Mouse (Mus musculus): Measurements from ENCODE around the gene Smarcad1. TPM values are rescaled to one million over a fixed set of nuclear protein-coding genes. Genes with fewer than 3 reads are reported as not detected.
"Not testable (repeated sequence)": the region's sequence is repeated elsewhere in the genome, so short reads cannot be mapped to it uniquely, and the experiment has no call there.

Gene Smarcad1
- 10 to 100 TPM; 34.4 to 40.9 TPM for total RNA-seq (2021)
- long read RNA-seq, experiment 1, full-length matches to known transcripts, result 5 of 19 reads
- long read RNA-seq, experiment 1, partial matches to known transcripts, result 4 of 19 reads
- long read RNA-seq, experiment 1, other reads (novel, unspliced or antisense), result 10 of 19 reads
- long read RNA-seq, experiment 2, full-length matches to known transcripts, result 7 of 15 reads
- long read RNA-seq, experiment 2, partial matches to known transcripts, result 2 of 15 reads
- long read RNA-seq, experiment 2, other reads (novel, unspliced or antisense), result 6 of 15 reads

DNA sequence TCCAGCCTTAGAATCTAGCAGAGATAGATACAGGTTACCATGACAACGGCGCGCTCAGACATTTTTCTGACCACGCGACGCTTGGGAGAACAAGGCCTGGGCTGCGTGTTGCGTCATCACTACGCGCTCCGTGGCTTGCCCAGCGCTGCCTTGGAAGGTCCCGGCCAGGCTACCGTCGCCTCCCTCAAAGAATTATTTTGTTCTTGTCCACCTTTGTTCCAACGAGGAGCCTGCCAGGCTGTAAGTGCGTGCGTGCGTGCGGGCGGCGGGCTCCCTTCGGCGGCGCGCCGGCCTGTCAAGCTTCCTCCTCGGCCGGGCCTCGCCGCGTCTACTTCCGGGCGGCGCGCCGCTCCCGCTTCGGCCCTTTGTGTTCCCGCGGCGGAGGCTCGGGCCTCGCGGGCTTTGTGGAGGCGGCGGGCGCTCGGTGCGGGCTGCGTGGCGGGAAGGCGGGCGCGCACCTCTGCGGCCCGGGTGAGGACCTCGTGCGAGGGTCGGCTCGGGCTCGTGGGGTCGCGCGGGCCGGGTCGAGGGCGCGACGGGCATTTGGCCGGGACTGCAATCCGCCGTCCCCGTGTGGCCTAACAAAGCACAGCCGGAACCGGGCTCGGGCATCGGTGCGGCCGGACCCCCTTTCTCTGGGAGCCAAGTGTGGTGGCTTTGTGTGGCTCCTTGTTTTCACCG, at the start of gene Smarcad1:
Gene Smarcad1 (plus strand): TSS at position 93 of the 681 bp plus-strand sequence.
- Histone ChIP-seq H3K4me3 (peak within 1 kb of the TSS; percentile 92), H3K27ac (peak within 1 kb of the TSS; percentile 99)
- TF ChIP-seq CTCF (IDR thresholded peaks at IDR 0.05), result no peak
- peak; percentile 92 for DNase-seq (ENCODE audit: extremely low spot score in 1 of 2, low spot score in 2 of 2)
- intact Hi-C loops (cut with DNase I), result loop anchor here (10.0 kb wide), 1 partner anchor 1492 kb away; the partner anchor contains the start of gene Mad2l1

DNA sequence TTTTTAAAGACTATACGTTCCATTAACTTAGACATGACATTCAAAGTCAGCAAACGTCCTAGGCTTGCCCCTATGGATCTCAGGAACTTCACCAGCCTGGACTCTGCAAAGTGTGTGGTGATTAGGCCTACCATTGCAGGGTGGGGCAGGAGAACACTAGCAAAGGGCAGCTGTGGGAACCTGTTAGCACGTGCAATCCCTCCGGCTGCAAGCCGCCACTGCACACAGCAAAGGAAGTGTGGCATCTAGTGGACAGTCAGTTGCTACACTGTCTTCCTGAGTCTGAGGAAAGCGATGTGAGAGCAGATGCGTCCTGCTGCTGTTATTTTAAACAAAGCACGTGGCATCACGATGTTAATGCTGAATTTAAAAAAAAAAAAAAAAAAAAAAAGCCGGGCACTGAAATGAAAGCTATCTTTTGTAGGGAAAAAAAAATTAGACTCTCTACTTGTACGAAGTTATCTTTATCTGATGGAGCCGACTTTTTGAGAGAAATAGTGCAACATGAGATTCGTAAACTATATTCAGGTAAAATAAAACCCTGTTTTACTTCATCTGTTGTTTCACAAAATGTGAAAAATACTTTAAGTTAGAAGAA, 45.5 kb upstream of the Smarcad1 start:
- H3K4me3 ChIP-seq, result no peak overlapping the region
- intact Hi-C loops (cut with DNase I), result loop anchor here (2.0 kb wide), 1 partner anchor 312 kb away; no protein-coding TSS in a partner anchor
- TF ChIP-seq CTCF (IDR thresholded peaks at IDR 0.05), result peak; percentile 47
- H3K27ac ChIP-seq, result no peak overlapping the region
- peak in 1 of 2 experiments; percentile 11 for DNase-seq (ENCODE audit: extremely low spot score in 1 of 2, low spot score in 2 of 2)

DNA sequence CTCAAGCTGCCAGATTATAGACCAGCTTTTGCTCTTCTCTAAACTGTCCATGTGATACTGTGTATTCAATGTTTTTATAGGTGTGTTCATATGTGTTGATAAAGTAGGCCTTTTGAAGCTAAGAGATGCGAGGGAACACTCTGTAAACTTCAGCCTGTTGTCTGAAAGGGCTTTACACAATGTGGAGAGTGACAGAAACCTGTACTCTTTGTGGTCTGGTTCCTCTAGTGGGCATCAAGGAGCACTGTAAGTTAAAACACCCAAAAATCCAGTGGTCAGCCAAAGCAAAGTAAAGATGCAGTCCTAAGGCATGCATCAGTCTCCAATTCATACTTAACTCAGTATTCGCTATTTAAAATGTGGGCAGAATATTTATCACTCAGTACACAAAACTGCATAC, 44.6 kb upstream of the Smarcad1 start:
- no peak overlapping the region for H3K27ac ChIP-seq
- no peak overlapping the region for H3K4me3 ChIP-seq
- DNase-seq (ENCODE audit: extremely low spot score in 1 of 2, low spot score in 2 of 2), result no peak
- intact Hi-C loops (cut with DNase I), result loop anchor here (2.0 kb wide), 1 partner anchor 313 kb away; no protein-coding TSS in a partner anchor
- TF ChIP-seq CTCF (IDR thresholded peaks at IDR 0.05), result peak; percentile 39

DNA sequence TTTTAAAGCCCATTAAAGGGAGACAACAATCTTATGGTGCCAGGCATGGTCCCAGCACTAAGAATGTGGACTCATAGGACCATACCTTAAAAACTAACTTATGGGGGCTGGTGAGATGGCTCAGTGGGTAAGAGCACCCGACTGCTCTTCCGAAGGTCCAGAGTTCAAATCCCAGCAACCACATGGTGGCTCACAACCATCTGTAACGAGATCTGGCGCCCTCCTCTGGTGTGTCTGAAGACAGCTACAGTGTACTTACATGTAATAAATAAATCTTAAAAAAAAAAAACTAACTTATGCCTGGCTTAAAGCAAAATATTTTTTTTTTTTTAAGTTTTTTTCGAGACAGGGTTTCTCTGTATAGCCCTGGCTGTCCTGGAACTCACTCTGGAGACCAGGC, 41.6 kb upstream of the Smarcad1 start:
- intact Hi-C loops (cut with DNase I); H3K4me3 ChIP-seq; DNase-seq (ENCODE audit: extremely low spot score in 1 of 2, low spot score in 2 of 2); H3K27ac ChIP-seq: not testable (repeated sequence)

DNA sequence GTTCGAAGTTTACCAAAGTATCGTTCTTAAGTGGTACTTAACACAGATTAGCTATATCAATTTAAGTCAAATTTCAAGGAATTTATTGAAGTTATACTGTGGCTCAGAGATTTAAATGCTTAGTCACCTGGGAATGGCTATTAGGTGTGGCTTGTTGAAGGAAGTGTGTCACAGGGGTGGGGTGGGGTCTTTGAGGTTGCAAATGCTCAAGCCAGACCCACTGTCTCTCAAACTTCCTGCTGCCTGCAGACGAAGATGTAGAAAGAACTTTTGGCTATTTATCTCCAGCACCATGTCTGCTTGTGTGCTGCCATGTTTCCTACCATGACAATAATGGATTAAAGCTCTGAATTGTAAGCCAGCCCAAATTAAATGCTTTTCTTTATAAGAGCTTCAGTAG, 40.2 kb upstream of the Smarcad1 start:
- intact Hi-C loops (cut with DNase I), result no loop called here
- H3K27ac ChIP-seq, result no peak overlapping the region
- TF ChIP-seq CTCF (IDR thresholded peaks at IDR 0.05), result no peak
- no peak for DNase-seq (ENCODE audit: extremely low spot score in 1 of 2, low spot score in 2 of 2)
- no peak overlapping the region for H3K4me3 ChIP-seq

DNA sequence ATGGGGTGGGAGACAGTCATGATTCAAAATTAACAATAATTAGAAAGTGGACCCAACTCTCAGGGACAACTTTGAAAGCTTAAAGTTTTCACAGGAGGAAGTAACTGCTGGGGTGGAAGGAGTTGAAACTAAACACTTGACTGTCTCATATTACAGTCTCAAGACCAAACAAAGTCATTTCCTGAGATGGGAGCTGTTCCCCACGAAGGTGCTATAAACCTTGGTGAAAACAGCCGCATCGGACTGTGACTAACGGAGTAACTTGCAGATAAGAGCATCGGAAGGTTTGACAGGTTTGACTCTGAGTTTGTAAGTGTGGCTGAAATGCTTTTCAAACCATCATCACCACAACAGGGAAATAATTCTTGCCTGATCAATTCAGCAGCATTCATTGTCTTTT, 33.5 kb upstream of the Smarcad1 start:
- no peak for TF ChIP-seq CTCF (IDR thresholded peaks at IDR 0.05)
- intact Hi-C loops (cut with DNase I), result no loop called here
- H3K4me3 ChIP-seq, result no peak overlapping the region
- no peak overlapping the region for H3K27ac ChIP-seq
- DNase-seq (ENCODE audit: extremely low spot score in 1 of 2, low spot score in 2 of 2), result no peak

DNA sequence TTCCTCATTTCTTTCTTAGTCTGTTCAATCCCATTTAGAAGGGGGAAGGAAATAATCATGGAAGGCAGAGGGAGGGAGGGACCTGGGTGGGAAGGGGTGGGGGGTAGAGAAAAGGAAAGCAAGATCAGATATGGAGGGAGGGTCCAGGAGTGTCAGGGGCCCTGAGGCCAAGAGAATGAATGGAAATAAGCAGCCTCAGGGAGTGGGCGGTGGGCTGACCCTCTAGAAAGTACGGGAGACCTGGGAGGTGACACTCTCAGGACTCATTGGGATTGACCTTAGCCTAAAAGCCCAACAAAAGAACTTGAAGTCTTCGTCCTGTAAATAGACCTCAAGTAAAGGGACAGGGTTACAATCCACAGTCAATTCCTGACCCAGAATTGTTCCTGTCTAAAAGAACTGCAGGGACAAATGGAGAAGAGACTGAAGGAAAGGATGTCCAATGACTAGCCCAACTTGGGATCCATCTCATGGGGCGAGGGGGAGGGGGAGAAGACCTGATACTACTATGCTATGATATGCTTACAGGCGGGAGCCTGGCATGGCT, 30.9 kb upstream of the Smarcad1 start:
- no peak for TF ChIP-seq CTCF (IDR thresholded peaks at IDR 0.05)
- no peak for DNase-seq (ENCODE audit: extremely low spot score in 1 of 2, low spot score in 2 of 2)
- intact Hi-C loops (cut with DNase I), result no loop called here
- no peak overlapping the region for H3K27ac ChIP-seq
- H3K4me3 ChIP-seq, result no peak overlapping the region

DNA sequence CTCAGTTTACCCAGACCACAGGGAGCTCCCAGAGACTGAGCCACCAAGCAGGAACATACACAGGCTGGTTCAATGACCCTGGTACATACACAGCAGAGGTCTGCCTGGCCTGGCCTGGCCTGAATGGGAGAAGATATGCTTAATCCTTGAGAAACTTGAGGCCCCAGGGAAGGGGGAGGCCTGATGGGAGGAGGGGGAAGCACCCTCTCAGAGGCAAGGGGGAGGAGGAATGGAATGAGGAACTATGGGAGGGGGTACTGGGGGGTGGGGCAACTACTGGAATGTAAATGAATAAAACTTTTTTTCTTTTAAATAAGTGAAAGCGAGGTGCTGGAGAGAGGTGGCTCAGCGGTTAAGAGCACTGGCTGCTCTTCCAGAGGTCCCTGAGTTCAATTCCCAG, 30.2 kb upstream of the Smarcad1 start:
- no peak for TF ChIP-seq CTCF (IDR thresholded peaks at IDR 0.05)
- no peak for DNase-seq (ENCODE audit: extremely low spot score in 1 of 2, low spot score in 2 of 2)
- no peak overlapping the region for H3K4me3 ChIP-seq
- no peak overlapping the region for H3K27ac ChIP-seq
- intact Hi-C loops (cut with DNase I), result no loop called here

DNA sequence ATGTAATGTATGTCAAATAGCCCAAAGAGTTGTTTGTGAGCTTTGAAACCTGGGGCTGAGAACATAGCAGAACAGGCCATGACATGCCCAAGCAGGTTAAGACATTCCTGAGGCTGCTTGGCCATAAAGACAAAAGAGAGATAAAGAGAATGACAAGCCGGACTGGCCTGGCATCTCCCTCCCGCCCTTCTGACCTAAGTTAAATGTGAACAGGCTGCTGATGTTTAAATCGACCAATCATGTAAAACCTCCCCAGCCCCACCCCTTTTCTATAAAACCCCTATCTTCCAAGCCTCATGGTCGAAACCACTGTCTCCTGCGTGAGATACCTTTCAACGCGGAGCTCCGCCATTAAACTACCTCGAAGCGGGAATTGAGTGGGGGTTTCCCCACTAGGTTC, 24.8 kb upstream of the Smarcad1 start:
- intact Hi-C loops (cut with DNase I), result no loop called here
- Histone ChIP-seq H3K4me3 (no peak overlapping the region), H3K27ac (no peak overlapping the region)
- no peak for DNase-seq (ENCODE audit: extremely low spot score in 1 of 2, low spot score in 2 of 2)
- TF ChIP-seq CTCF (IDR thresholded peaks at IDR 0.05), result no peak

DNA sequence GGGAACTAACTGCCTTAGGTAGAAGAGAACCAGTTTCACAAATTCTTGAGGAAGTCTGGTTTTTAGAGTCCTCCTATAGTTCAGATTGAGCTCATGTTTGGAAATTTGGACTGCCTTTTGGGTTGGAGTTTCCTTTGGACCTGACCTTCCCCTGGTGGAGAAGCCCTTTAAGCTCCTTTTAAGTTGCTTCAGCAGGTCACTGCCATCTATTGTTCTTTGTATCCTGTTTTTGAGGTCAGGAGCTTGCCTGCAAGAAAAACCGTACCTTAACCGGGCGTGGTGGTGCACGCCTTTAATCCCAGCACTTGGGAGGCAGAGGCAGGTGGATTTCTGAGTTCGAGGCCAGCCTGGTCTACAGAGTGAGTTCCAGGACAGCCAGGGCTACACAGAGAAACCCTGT, 23.4 kb upstream of the Smarcad1 start:
- H3K4me3 ChIP-seq; H3K27ac ChIP-seq; intact Hi-C loops (cut with DNase I); DNase-seq (ENCODE audit: extremely low spot score in 1 of 2, low spot score in 2 of 2): not testable (repeated sequence)

DNA sequence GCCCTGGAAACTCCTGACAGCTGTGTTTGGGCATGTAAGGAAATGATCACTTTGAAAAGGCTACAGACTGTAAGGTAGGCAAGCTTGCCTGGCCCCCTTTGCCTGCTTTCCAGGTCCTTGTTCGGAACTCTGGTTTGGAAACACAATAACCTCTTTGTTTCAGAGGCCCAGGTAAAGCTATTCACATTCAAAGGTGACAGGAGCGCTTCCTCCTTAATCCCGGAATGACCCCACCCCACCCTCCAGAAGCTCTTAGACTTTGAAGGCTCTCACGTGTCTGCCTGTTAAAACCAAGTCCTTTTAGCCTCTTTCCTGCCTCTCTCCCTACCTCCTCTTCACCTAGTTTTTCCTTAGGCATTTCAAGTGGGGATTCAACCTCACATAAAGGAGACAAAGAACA, 20.5 kb upstream of the Smarcad1 start:
- H3K4me3 ChIP-seq, result no peak overlapping the region
- no peak overlapping the region for H3K27ac ChIP-seq
- intact Hi-C loops (cut with DNase I), result no loop called here
- no peak for DNase-seq (ENCODE audit: extremely low spot score in 1 of 2, low spot score in 2 of 2)
- no peak for TF ChIP-seq CTCF (IDR thresholded peaks at IDR 0.05)

DNA sequence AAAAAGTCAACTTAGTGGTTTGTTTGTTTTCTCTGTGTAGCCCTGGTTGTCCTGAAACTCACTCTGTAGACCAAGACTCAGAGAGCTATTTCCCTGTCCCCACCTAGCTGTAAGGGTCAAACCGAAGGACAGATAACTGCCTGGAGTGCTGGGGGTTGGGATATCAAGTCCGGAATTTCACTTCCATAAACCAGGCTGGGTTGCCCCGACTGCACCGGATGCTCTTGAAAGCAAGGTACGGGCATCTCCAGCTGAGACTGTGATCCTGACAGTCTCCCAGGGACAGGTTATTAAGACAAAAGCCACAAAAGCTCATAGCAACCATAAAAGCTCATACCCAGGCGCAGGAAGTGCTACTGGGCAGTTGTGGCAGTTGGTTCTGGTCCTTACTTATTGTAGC, 19.3 kb upstream of the Smarcad1 start:
- no peak for TF ChIP-seq CTCF (IDR thresholded peaks at IDR 0.05)
- no peak overlapping the region for H3K27ac ChIP-seq
- intact Hi-C loops (cut with DNase I), result no loop called here
- H3K4me3 ChIP-seq, result no peak overlapping the region
- no peak for DNase-seq (ENCODE audit: extremely low spot score in 1 of 2, low spot score in 2 of 2)
